Mouse (Mus musculus) lung, postnatal 25 days (tissue): Measurements from ENCODE around the gene Zfp324.
A peak's percentile ranks its signal among the peaks of the same experiment; 100 is the strongest.

Source experiments
- DNase-seq: peaks from one replicate; pipeline ENCODE4 v3.0.0; 2022; ENCODE audit warnings: low spot score

Gene Zfp324

GRCm38 (mm10) chr7:12966104-12966845, 637 bp downstream of the Zfp324 start:
- DNase-seq: peak; percentile 62

DNA sequence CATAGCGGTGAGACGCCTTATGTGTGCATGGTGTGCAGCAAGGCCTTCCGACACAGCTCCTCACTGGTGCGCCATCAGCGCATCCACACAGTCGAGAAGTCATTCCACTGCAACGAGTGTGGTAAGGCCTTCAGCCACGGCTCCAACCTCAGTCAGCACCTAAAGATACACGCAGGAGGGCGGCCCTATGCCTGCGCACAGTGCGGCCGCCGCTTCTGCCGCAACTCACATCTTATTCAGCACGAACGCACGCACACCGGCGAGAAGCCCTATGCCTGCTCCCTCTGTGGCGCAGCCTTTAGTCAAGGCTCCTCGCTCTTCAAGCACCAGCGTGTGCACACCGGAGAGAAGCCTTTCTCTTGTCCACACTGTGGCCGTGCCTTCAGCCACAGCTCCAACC, 5.3 kb downstream of the Zfp324 start:
- DNase-seq: no peak

- peak; percentile 100 for DNase-seq
These were observed 12.2 kb downstream of the Zfp324 start, which contains the start of gene Zfp446 for GRCm38 (mm10) chr7:12977682-12978389. Gene Zfp446 (plus strand): TSS chr7:12977848.

GRCm38 (mm10) chr7:12978931-12979722, 13.5 kb downstream of the Zfp324 start:
- no peak for DNase-seq

- no peak for DNase-seq
These were observed 14.1 kb downstream of the Zfp324 start for GRCm38 (mm10) chr7:12979776-12980175.

DNA sequence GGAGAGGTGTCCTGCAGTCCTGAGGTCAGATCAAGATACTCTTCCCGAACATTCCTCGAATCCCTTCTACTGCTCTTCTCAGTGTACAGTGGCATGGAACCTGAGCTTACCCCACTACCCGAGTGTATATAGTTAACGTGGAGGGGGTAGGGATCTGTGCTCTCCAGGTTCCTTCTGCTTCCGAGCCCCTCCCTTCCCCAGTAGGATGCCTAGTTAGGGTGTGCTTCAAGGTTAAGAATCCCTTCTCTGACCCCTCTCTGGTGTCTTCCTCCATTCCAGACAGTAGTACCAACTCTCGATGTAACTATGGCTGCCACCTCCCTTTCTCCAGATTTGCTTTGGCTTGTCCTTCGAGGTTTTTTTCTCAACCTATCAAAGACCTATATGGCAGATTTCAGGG, 14.7 kb downstream of the Zfp324 start:
- DNase-seq: no peak

GRCm38 (mm10) chr7:12985724-12986123, 20.1 kb downstream of the Zfp324 start:
- no peak for DNase-seq

DNA sequence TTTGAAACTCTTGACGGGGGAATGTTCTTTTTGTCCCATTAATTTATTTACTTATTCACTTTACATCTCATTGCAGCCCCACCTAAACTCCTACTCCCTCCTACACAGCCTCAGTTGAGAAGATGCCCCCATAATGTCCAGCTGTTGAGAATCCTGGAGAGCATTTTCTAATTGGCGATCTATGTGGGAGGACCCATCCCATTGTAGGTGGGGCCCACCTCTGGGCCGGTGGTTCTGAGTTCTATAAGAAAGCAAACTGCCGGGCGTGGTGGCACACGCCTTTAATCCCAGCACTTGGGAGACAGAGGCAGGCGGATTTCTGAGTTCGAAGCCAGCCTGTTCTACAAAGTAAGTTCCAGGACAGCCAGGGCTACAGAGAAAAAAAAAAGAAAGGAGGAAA, 21.3 kb downstream of the Zfp324 start:
- DNase-seq: no peak

- no peak for DNase-seq
These were observed 22.0 kb downstream of the Zfp324 start for GRCm38 (mm10) chr7:12987409-12988189.

DNA sequence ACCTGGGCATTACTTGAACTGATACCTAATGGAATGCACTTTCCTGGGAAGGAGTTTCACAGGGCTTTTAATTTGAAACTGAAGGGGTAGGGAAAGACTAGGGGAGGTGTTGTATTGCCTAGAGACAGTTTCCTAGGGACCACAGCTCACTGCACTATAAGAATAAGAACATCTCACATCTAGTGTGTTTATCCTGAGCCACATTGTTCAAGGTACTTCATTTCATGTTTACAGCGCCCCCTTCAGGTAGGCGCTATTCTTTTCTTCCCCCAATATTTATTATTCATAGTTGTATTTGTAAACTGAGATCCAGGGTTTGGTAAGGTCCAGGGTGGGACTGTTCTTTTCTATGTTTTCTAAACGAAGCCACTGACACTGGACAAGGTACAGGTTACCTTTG, 26.6 kb downstream of the Zfp324 start:
- DNase-seq: peak; percentile 36

- DNase-seq: no peak
These were observed 27.5 kb downstream of the Zfp324 start for GRCm38 (mm10) chr7:12993148-12993547.

DNA sequence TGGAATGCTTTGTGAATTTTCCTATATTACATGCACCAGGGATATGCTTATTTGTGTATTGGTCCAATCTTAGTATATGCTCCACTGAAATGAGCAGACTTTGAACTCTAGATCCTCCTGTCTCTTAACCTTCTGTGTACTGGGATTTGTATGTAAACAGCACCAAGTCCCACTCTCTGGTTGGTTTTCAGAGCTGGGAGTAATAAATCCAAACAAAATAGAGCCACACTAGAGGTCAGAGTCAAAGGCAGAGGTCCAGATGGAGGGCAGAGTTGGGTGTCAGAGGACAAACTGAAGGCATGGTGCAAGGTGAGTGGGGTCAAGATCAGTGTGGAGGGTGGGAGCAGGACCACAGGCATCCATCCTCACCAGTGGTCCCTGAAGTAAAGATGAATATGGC, 30.2 kb downstream of the Zfp324 start:
- no peak for DNase-seq

- DNase-seq: no peak
These were observed 31.6 kb downstream of the Zfp324 start for GRCm38 (mm10) chr7:12997230-12997629.

DNA sequence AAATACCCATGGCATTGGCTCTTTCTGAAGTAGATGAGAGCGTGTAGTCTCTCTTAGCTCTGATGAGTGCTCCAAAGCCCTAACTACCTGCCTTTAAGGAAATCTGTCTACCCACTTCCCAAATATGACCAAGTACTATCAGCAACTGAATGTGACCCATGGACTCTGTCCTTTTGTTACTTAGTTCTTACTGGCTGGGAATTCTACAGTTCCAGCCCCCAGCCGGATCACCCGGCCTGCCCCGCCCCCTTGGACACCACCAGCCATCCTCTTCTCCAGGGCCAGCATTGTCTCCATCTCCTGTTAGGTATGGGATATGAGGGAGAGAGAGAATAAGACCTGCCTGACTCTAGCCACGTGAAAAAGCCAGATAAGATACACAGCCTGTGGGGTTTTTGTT, 32.4 kb downstream of the Zfp324 start, which contains the start of gene Slc27a5:
TSS of gene Slc27a5 (minus strand) at position 140 of the 400 bp plus-strand sequence.
- DNase-seq: no peak

DNA sequence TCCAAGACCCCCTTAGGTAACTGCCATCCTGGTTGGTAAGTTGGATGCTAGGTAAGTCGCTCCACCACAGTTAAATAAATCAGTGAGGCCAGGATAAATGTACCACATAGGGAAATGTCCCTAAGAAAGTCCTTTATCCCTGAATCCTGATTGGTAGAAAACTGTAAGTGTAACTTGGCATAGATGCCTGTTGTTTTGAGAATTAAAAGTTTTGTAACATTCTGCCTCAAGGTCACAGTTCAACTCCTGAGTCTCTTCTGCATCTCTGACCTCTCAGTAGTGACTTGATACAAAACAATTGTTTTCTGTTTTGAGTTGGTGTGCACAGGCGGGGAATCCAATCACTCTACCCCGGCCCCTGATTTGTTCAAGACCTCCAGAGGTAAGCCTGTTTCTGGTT, 33.2 kb downstream of the Zfp324 start, which contains the start of gene Trim28:
TSS of gene Trim28 (plus strand) at position 264 of the 400 bp plus-strand sequence.
- DNase-seq: no peak

DNA sequence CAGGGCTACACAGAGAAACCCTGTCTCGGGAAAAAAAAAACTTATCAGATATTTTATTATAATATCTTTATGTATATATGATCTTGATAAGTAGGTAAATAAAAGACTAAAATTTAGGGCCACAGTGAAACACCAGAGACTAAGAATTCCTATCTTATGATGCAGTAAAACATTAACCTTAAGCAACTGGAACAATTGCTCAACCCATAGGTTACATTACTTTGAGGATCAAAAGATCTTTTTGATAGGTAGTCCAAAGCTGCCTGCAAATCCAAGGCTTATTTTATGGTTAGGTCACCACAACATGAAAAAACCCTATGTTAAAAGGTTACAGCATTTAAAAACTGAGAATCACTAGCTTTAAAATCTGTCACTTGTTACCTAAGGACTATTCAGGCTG, 35.9 kb downstream of the Zfp324 start:
- DNase-seq: no peak

- no peak for DNase-seq
These were observed 37.7 kb downstream of the Zfp324 start for GRCm38 (mm10) chr7:13003380-13003779.

DNA sequence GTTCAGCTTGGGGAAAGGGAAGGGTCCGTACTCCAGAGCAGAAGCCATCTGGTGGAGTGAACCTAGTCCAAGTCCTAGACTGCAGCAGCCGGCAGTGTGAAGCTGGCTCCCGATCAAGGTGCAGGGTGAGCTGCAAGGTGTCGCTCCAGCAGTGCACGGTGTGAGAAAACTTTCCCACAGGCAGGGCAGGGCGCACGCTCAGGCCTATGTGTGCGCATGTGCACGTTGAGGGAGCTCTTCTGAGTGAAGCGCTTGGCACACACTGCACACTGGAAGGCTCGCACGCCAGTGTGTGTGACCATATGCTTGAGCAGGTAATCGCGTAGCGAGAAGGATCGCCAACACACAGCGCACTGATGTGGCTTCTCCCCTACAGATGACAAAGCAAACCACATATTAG, 40.4 kb downstream of the Zfp324 start:
- no peak for DNase-seq

DNA sequence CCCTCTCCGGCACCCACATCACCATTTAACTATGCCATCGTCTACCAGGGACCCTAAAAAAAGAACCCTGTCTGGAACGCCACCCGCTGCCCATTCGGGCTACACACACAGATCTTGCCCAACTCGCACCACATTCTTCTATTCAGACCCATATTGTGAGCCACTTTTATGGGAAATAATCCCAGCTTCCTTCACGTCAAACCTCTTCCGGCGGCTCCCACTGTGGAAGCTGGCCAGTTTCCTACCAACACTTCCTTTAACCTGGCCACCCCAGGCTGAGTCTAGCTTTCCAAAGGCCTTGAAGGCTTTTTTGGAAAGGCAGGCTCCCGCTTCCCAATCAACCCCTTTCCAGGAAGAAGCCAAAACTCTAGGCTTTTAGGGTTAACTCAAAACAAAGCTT, 40.9 kb downstream of the Zfp324 start:
- no peak for DNase-seq

DNA sequence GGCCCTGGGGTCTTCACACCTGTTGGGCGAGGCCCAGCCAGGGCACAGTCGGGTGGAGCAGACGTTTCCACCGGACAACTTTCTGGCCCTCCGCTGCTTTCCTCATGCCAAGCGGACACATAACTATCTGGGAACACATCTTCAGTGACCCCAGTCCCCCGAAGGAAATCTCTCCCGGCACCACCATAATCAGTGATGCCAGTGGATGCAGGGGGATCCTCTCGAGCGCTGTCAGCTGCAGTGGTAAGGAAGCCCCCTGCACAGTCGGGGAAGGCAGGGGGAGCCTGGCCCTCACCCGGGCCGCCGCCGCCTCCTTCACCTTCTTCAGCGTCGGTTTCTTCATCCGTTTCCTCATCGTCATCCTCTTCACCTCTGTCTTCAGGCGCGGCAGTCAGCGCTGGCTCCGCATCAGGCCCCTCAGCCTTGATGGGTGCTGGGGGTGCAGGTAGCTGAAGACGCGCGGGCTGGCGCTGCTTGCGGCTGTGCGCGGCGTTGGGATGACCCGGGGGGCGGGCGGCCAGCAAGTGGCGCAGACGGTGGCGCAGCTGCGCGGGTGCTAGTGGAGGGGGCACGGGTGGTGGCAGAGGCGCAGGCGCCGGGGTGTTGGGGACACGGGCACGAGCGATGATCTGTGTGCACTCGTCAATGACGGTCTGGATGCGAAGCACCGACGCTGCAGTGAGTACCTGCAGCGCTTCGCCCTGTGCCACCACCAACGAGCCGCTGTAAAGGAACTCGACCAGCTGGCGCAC, 41.9 kb downstream of the Zfp324 start:
- no peak for DNase-seq
